ENCODE assay signal across 7 mouse cellular contexts in genomic region chr19:41831101-41831570, GRCm38 (mm10). TPM values are rescaled to one million over a fixed set of nuclear protein-coding genes. Genes with fewer than 3 reads are reported as not detected.
DNase-seq lines count a peak whose midpoint lies in the region; ATAC-seq and TF ChIP-seq lines count a peak whose summit lies in the region.

No protein-coding gene starts in this region.

- H3K9ac ChIP-seq in stomach, embryonic 16.5 days (ENCODE audit: low read length): peak overlapping the region; percentile 86

- no peak overlapping the region for H3K27ac ChIP-seq in testis, adult 2 months (ENCODE audit: control insufficient read depth, insufficient read depth, low read depth, low read length)
- H3K27ac ChIP-seq in stomach, embryonic 16.5 days (ENCODE audit: low read length): peak overlapping the region; percentile 91; the same call in 1 of the 2 replicates

- H3K4me2 ChIP-seq in stomach, embryonic 16.5 days (ENCODE audit: low read depth, low read length): peak overlapping the region; percentile 99

- TF ChIP-seq CTCF in testis, adult 2 months (IDR thresholded peaks at IDR 0.05; ENCODE audit: control insufficient read depth, insufficient read depth, insufficient replicate concordance, low read depth, low read length): no peak

- peaks cover 9% of the 10 kb centered on the region; the same call in 1 of the 2 replicates for H3K27me3 ChIP-seq in testis, adult 2 months (ENCODE audit: control insufficient read depth, insufficient read depth, low read length)
- H3K27me3 ChIP-seq in stomach, embryonic 16.5 days (ENCODE audit: control insufficient read depth, insufficient read depth, low read length): no peaks in the 10 kb centered on the region; the same call in 1 of the 2 replicates

- no peak for DNase-seq in testis, postnatal 14 days (ENCODE audit: low spot score)
- DNase-seq in cerebellum, adult 18-20 months: peak; percentile 58 to 63
- DNase-seq in kidney, postnatal 36 days: peak; percentile 32 to 44
- peak; percentile 29 for DNase-seq in lung, postnatal 36 days

- WGBS in stomach, embryonic 16.5 days: 2% methylated on average over 19 of the region's 19 CpGs

- H3K4me3 ChIP-seq in testis, adult 2 months (ENCODE audit: control insufficient read depth, low read depth, low read length): peak overlapping the region; percentile 97
- peak overlapping the region; percentile 76 for H3K4me3 ChIP-seq in stomach, embryonic 16.5 days (replicated peaks; ENCODE audit: low read length)

- peak; percentile 39 for ATAC-seq in frontal cortex, adult (ENCODE audit: low TSS enrichment)
- ATAC-seq in stomach, embryonic 16.5 days (ENCODE audit: insufficient read depth, low FRiP score): no peak

- no peaks in the 10 kb centered on the region for H3K36me3 ChIP-seq in testis, adult 2 months (ENCODE audit: control insufficient read depth, insufficient read depth, low read length)
- H3K36me3 ChIP-seq in stomach, embryonic 16.5 days (ENCODE audit: control insufficient read depth, insufficient read depth, low read length): no peaks in the 10 kb centered on the region

- H3K9me3 ChIP-seq in stomach, embryonic 16.5 days (replicated peaks; ENCODE audit: control insufficient read depth, low read length): no peaks in the 10 kb centered on the region

- H3K4me1 ChIP-seq in testis, adult 2 months (ENCODE audit: control insufficient read depth, insufficient read depth, low read length): peaks cover 16% of the 10 kb centered on the region
- H3K4me1 ChIP-seq in stomach, embryonic 16.5 days (ENCODE audit: control insufficient read depth, insufficient read depth, low read length): peaks cover 15% of the 10 kb centered on the region

- TF ChIP-seq POLR2A in testis, adult 2 months (IDR thresholded peaks at IDR 0.05; ENCODE audit: control insufficient read depth, low read depth, low read length): no peak

RNA-seq across cellular contexts. Expression of gene Frat1, which starts 1.4 kb away (rescaled TPM):
- 103 and 140 TPM in 2 replicates for polyA plus RNA-seq in testis, adult 2 months (2012; rRNA removed)
- polyA plus RNA-seq in stomach, embryonic 16.5 days (2015; fragmentation: Nextera tagmentation; extraction: Ambion mirVana): 8.9 and 9.9 TPM in 2 replicates

RNA-seq across cellular contexts. Expression of gene Frat2, which starts 16.8 kb away (rescaled TPM):
- 47.7 and 64.2 TPM in 2 replicates for polyA plus RNA-seq in testis, adult 2 months (2012; rRNA removed)
- 1.7 and 3.0 TPM in 2 replicates for polyA plus RNA-seq in stomach, embryonic 16.5 days (2015; fragmentation: Nextera tagmentation; extraction: Ambion mirVana)

RNA-seq across cellular contexts. Expression of gene Arhgap19, which starts 29.3 kb away (rescaled TPM):
- polyA plus RNA-seq in testis, adult 2 months (2012; rRNA removed): 33.9 and 39.1 TPM in 2 replicates
- 18.8 and 20.3 TPM in 2 replicates for polyA plus RNA-seq in stomach, embryonic 16.5 days (2015; fragmentation: Nextera tagmentation; extraction: Ambion mirVana)

Comparison
In these comparisons a context has a peak if more than half of its experiments do, and no peak if none do; other contexts are left out.
1. RNA of gene Frat2, which starts 16.8 kb away (polyA plus RNA-seq): 47.7 to 64.2 TPM in testis, adult 2 months; 1.7 to 3.0 TPM in stomach, embryonic 16.5 days; every median in the first group is over 10 times any median in the second.